Mouse (Mus musculus) layer of hippocampus, postnatal 14 days (tissue): ENCODE results near the gene Gna14. TPM values are rescaled to one million over a fixed set of nuclear protein-coding genes. Genes with fewer than 3 reads are reported as not detected.
A peak's percentile ranks its signal among the peaks of the same experiment; 100 is the strongest.

Experiments
- DNase-seq, 2 experiments: peaks; one replicate each; pipeline ENCODE4 v3.0.0; 2021 to 2022; ENCODE audit warnings: low spot score in 2 of 2, mixed read lengths in 1 of 2
- long read RNA-seq, 2 experiments: library from polyadenylated mRNA; stranded (forward); transcript quantifications; one replicate each; pipeline ENCODE4 v2.0.0; 2021
- total RNA-seq, 2 experiments: library from RNA; stranded (reverse); gene quantifications; 2 replicates each; pipeline ENCODE4 v1.2.3; 2021

The Gna14 gene
- 1 to 10 TPM; 1.1 to 1.7 TPM for total RNA-seq
- long read RNA-seq, experiment 1: 0 reads
- long read RNA-seq, experiment 2, partial matches to known transcripts: 0 of 3 reads
- long read RNA-seq, experiment 2, other reads (novel, unspliced or antisense): 0 of 3 reads

GRCm38 (mm10) chr19:16435531-16436231 lies at the start of gene Gna14:
Gene Gna14 (plus strand): TSS chr19:16435762.
- DNase-seq: peak; percentile 20 to 37

DNA sequence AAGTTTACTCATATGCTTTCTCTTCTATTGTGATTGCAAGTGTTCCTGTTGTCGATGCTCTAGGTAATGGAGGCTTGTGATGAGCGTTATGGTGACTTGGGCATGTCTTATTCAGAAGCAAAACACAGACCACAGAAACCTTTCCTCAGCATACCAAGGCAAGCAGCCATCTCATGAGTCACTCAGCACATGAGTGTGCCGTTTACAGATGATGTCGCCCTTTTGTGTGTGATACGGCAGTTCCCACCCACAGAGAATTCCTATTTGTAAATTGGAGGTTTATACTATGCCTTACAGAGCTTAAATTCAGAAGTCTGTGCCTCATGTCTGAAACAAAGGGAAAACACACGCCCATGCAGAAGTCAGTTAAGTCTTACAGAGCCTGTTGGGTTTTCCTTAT lies 49.0 kb upstream of the Gna14 start:
- DNase-seq: no peak

DNA sequence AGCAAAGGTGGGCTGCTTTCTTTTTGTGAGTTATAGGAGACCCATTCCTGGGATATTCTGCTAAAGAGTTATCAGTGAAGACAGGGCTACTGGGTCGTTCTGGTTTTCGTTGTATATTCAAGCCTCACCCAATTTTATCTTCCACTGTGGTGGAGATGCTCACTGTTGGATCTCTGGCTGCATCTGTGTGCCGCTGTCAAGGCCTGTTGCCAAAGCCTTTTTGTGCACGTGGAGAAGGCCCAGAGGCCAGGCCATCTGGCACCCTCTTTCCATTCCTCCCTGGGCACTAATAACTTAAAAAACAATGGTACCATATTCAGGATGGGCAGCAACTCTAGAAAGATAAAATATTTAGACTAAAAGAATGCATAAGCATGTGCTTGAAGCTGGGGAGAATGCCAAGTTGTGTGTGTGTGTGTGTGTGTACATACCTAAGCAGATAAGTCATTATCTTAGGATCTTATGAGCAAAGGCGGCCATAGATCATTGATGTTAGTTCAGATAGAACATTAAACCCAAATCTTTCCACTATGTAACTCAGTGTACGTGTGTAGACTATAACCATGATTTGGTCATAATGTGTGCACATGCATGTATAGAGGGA lies 45.3 kb upstream of the Gna14 start:
- no peak for DNase-seq

GRCm38 (mm10) chr19:16394381-16394780 lies 41.2 kb upstream of the Gna14 start:
- no peak for DNase-seq

- no peak for DNase-seq
Observed at GRCm38 (mm10) chr19:16403101-16403500, 32.5 kb upstream of the Gna14 start.

GRCm38 (mm10) chr19:16407727-16408126 lies 27.8 kb upstream of the Gna14 start:
- no peak for DNase-seq

- no peak for DNase-seq
Observed at GRCm38 (mm10) chr19:16411302-16411701, 24.3 kb upstream of the Gna14 start.

DNA sequence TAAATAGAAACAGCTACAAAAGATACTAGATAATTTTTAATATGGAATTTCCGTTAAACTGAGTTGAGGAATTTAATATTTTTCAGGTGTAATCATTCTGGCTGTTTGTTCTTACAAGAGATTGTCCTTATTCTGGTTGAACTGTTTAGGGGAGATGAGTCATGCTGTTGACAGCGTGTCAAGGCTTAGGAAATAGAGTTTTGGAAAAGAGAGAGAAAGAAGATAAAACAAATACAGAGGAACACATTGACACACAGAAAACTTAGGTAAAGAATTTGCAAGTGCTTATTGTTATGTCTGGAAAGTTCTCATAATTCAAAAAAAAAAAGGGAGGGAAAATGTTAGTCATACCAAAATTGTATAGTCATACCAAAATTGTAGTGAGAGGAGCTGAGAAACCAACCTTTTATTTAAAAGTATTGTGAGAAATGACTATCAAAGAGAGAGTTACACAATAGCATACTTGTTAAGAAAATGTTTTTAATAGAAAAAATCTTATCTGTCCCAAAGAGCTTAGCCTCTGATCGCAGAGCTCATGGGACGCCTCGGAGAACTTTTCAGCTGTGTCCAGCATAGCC lies 17.4 kb upstream of the Gna14 start:
- DNase-seq: no peak

DNA sequence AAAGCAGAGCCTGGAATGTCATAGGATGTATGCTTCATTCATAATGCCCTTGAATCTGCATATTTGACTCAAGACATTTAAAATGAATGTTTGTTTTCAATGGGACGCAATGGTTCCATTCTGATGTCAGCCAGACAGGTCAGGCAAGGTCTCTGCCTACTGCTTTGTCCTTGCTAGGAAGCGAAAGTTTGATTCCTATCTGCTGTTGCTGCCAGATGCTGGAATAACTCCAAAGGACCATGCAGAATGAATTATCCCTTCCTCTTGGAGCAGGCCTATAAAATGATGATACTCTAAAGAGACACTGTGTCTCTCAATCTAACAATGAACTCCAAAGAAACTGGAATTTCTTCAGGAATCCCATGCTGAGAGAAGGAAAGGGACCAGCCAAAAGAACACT lies 10.0 kb upstream of the Gna14 start:
- DNase-seq: no peak

DNA sequence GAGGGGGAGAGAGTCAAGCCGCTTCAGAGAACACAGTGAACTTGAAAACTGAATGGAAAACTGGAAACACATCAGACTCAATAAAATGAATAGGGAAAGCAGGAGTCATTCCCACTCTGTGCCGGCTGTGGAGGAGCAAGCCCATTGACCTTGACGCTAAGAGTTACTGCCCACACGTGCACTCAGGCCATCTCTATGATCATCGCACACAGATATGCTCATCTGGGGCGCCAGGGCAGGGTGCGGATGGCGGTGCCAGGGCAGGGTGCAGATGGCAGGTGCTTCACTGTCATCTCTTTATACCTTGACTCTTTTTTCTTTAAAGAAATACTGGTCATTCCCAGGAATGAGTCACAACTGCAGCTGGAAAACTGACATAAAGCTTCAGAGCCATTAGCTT lies 4.2 kb upstream of the Gna14 start:
- DNase-seq: no peak

DNA sequence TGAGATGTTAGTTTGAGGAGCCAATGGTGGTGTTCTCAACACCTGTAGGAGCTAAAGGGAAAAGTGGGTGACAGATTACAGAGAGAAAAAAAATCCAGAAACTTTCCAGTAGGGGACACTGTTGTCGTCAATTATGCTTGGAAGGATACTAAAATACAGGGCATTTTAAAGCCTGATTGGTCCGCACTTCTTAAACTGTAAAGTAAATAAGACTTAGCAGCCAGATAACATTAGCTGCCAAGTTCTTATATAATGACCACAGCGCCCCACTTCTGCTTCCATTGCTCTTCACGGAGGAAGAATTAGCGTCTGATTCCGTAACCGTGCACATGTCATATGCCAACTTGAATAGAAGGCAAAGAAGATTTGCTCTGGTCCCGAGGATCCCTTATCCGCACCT lies 683 bp upstream of the Gna14 start:
- DNase-seq: no peak

GRCm38 (mm10) chr19:16436335-16437169 lies 990 bp downstream of the Gna14 start:
- DNase-seq: no peak

GRCm38 (mm10) chr19:16437170-16437483 lies 1.6 kb downstream of the Gna14 start:
- DNase-seq: no peak

DNA sequence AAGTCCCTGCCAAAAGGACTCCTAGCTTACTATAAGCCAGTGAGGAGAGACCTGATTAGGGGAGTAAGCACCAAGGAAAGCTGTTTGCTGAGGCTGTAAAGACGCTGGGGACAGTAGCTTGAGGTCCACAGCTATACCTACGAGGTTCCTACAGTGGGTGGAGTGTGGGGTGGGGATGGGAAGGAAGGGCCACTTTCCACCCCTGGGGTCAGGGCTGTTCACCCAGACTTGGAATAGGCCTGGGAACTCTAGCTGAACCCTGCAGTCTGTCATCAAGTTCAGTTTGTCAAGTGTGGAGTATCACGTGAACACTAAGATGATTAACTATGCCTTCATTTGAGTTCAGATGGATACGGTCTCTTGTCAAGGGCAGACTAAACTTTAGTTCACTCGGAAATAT lies 2.3 kb downstream of the Gna14 start:
- DNase-seq: no peak

DNA sequence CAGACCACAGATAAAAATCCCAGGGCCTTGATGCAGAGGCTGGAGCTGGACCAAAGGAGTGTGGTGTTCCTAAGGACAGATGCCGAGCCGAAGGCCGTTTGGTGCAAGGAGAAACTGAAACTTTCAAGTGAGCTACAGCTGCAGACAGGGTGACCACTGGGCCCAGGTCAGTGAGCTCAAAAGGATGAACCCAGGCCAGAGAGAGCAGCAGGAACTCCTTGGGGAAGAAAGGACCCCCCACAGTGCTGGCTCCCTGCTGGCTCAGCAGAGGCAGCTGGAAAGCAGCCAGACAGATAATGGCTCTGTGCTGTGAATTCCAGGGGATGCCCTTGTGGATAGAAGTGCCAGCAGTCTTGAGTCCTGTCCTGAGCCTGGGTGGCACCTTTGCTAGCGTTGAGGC lies 3.7 kb downstream of the Gna14 start:
- no peak for DNase-seq

DNA sequence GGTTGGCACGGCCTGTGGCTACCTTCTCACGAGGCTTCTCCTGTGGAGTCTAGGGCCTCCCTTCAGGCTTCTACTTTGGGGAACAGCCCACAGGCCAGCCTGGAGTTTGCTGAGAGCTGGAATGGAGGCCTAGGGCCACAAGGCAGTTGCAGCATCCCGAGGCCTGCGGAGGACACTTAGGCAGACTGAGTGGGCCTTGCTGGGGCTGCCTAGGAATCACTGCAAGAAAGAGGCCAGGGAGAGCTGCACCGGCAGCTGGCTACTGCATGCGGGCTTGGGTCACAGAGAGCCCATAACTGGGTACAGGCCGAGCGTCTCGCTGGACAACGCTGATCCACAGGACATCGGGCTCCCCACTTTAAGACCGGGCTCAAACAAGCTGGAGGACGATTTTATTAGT lies 4.3 kb downstream of the Gna14 start:
- DNase-seq: no peak

GRCm38 (mm10) chr19:16441329-16441728 lies 5.8 kb downstream of the Gna14 start:
- no peak for DNase-seq

- no peak for DNase-seq
Observed at GRCm38 (mm10) chr19:16443335-16443734, 7.8 kb downstream of the Gna14 start.

DNA sequence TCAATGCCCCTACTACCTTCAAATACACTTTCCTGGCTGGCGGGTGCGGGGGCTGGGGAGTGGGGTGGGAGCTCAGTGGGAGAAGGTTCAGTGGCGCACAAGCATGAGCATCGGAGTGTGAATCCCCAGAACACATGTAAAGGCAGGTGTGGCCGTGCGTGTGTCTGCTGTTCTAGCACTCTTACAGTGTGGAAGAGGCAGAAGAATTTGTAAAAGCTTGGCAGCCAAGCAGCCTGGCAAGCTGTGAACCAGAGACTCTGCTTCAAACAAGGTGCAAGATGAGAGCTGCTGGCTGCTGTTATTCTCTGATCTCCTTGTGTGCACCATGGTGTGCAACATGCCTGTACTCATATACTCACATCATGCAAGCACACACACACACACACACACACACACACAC lies 11.1 kb downstream of the Gna14 start:
- no peak for DNase-seq

DNA sequence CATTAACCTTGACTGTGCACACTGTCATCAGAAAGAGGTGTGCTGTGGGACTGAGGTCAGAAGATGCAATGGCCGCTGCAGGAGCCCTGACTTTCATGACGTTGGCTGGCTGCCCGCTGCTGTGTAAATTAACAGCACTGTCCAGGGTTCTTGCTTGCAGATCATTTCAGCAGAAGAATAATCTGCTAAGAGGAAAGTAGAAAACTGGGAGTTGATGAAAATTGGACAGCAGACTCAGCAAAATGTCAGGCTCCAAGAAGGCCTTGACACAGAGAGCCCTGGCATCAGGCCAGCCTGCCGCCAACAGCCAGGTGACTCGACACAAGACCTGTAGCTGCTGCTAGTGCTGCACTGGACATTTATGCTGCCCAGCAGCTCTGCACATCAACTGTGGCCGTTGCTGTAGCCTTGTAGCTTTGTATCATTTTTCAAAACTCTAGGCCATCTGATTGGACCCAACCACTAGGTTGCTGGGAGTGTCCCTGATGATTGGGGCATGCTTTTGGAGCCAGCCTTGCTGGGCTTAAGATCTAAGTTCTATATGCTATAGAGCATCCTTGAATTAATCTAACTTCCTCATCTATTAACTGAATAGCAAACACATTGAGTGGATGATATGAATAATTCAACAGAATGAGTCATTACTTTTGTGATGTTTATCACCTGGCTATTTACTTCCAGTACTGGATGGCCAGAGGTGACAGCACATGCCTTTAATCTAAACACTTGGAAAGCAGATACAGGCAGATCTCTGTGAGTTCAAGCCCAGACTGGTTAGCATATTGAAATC lies 12.5 kb downstream of the Gna14 start:
- no peak for DNase-seq

GRCm38 (mm10) chr19:16448796-16449195 lies 13.2 kb downstream of the Gna14 start:
- no peak for DNase-seq
